Comparison of ENCODE assay signal across 17 mouse cellular contexts in genomic region chr1:76512156-76512555, GRCm38 (mm10).
DNase-seq lines count a peak whose midpoint lies in the region.
"Had no signal": no experiment of that assay in that cellular context is flagged by ENCODE, and none has a peak within 500 bp of the region (broad histone marks: within the 10 kb centered on the region; RNA-seq: fewer than 3 reads in every experiment).

No protein-coding gene starts in this region.

- peak; percentile 4 for DNase-seq in cerebellum, adult 11-12 months
- no peak for DNase-seq in cerebellum, adult 11 months
- peak; percentile 36 for DNase-seq in brain, adult 2 months (ENCODE audit: low read depth, low spot score)
- DNase-seq in cerebellum, postnatal 10 days = peak; percentile 71 to 83
- peak; percentile 32 to 34 for DNase-seq in cerebellum, postnatal 36 days
- DNase-seq in retina, embryonic 14.5 days (ENCODE audit: low spot score) = no peak
- DNase-seq in urinary bladder, adult 2 months (ENCODE audit: low spot score) = no peak
- DNase-seq: adrenal gland, postnatal 10 days; adrenal gland, postnatal 36 days; B cell, adult 2 months; embryo, embryonic 11 days; gastrocnemius, postnatal 10 days; gastrocnemius, postnatal 36 days; heart, adult 2 months; heart, postnatal 14 days; heart, postnatal 4 days; kidney, adult 18-20 months had no signal

Comparison
In these comparisons a context has a peak if more than half of its experiments do, and no peak if none do; other contexts are left out.
1. DNase-seq: peak in cerebellum, adult 11-12 months (single experiment), brain, adult 2 months (single experiment), cerebellum, postnatal 10 days (2 of 2) and cerebellum, postnatal 36 days (2 of 2); none in cerebellum, adult 11 months (single experiment), retina, embryonic 14.5 days (single experiment) and urinary bladder, adult 2 months (single experiment).